Mouse (Mus musculus): ENCODE results near the gene Efhd2. TPM values are rescaled to one million over a fixed set of nuclear protein-coding genes. Genes with fewer than 3 reads are reported as not detected.

The Efhd2 gene
- polyA plus RNA-seq, 1 experiment from 2014 or later: 45.8 TPM

- no peaks in the 10 kb centered on the region for H3K36me3 ChIP-seq (replicated peaks)
- H3K27me3 ChIP-seq: peaks cover 24% of the 10 kb centered on the region
- no peak overlapping the region for H3K9ac ChIP-seq
- peaks cover 7% of the 10 kb centered on the region; the same call in 1 of the 2 replicates for H3K4me1 ChIP-seq (replicated peaks)
- ATAC-seq (ENCODE audit: insufficient read depth): no peak
- WGBS (ENCODE audit: insufficient replicate concordance): 32% methylated on average over 8 of the region's 8 CpGs
- H3K9me3 ChIP-seq (replicated peaks): no peaks in the 10 kb centered on the region
- no peak overlapping the region for H3K4me3 ChIP-seq (replicated peaks)
- no peak overlapping the region for H3K27ac ChIP-seq (replicated peaks)
- H3K4me2 ChIP-seq: no peak overlapping the region
These were observed 25.2 kb upstream of the Efhd2 start for GRCm38 (mm10) chr4:141899936-141900335.

GRCm38 (mm10) chr4:141898905-141899304, 24.2 kb upstream of the Efhd2 start:
- 57% methylated on average over 8 of the region's 8 CpGs for WGBS (ENCODE audit: insufficient replicate concordance)
- Histone ChIP-seq H3K9me3 (replicated peaks) (no peaks in the 10 kb centered on the region), H3K9ac (no peak overlapping the region), H3K27ac (replicated peaks) (no peak overlapping the region), H3K4me1 (replicated peaks) (peaks cover 7% of the 10 kb centered on the region; the same call in 1 of the 2 replicates), H3K36me3 (replicated peaks) (no peaks in the 10 kb centered on the region), H3K4me3 (replicated peaks) (no peak overlapping the region), H3K27me3 (peaks cover 20% of the 10 kb centered on the region), H3K4me2 (no peak overlapping the region)
- no peak for ATAC-seq (ENCODE audit: insufficient read depth)

- no peaks in the 10 kb centered on the region for H3K36me3 ChIP-seq (replicated peaks)
- no peak overlapping the region for H3K4me3 ChIP-seq (replicated peaks)
- peaks cover 20% of the 10 kb centered on the region for H3K27me3 ChIP-seq
- WGBS (ENCODE audit: insufficient replicate concordance): 62% methylated on average over 3 of the region's 3 CpGs
- ATAC-seq (ENCODE audit: insufficient read depth): no peak
- H3K4me2 ChIP-seq: no peak overlapping the region
- H3K4me1 ChIP-seq (replicated peaks): peaks cover 7% of the 10 kb centered on the region; the same call in 1 of the 2 replicates
- H3K9ac ChIP-seq: no peak overlapping the region
- no peaks in the 10 kb centered on the region for H3K9me3 ChIP-seq (replicated peaks)
- no peak overlapping the region for H3K27ac ChIP-seq (replicated peaks)
These were observed 23.1 kb upstream of the Efhd2 start for GRCm38 (mm10) chr4:141897838-141898237.

GRCm38 (mm10) chr4:141897225-141897624, 22.5 kb upstream of the Efhd2 start:
- Histone ChIP-seq H3K9me3 (replicated peaks) (no peaks in the 10 kb centered on the region), H3K36me3 (replicated peaks) (no peaks in the 10 kb centered on the region), H3K4me2 (no peak overlapping the region), H3K27me3 (peaks cover 20% of the 10 kb centered on the region), H3K9ac (no peak overlapping the region), H3K27ac (replicated peaks) (no peak overlapping the region), H3K4me3 (replicated peaks) (no peak overlapping the region), H3K4me1 (replicated peaks) (peaks cover 7% of the 10 kb centered on the region; the same call in 1 of the 2 replicates)
- ATAC-seq (ENCODE audit: insufficient read depth): no peak
- WGBS (ENCODE audit: insufficient replicate concordance): 68% methylated on average over 6 of the region's 6 CpGs

GRCm38 (mm10) chr4:141895772-141896171, 21.1 kb upstream of the Efhd2 start:
- no peak overlapping the region for H3K9ac ChIP-seq
- whole genome bisulfite sequencing (ENCODE audit: insufficient replicate concordance): 24% methylated on average over 12 of the region's 12 CpGs
- H3K27ac ChIP-seq (replicated peaks): no peak overlapping the region
- peaks cover 7% of the 10 kb centered on the region; the same call in 1 of the 2 replicates for H3K4me1 ChIP-seq (replicated peaks)
- H3K9me3 ChIP-seq (replicated peaks): no peaks in the 10 kb centered on the region
- no peak overlapping the region for H3K4me3 ChIP-seq (replicated peaks)
- H3K4me2 ChIP-seq: no peak overlapping the region
- peaks cover 20% of the 10 kb centered on the region for H3K27me3 ChIP-seq
- H3K36me3 ChIP-seq (replicated peaks): no peaks in the 10 kb centered on the region
- ATAC-seq (ENCODE audit: insufficient read depth): no peak

GRCm38 (mm10) chr4:141893157-141893784, 18.6 kb upstream of the Efhd2 start:
- H3K27ac ChIP-seq (replicated peaks): no peak overlapping the region
- no peak overlapping the region for H3K4me2 ChIP-seq
- H3K9me3 ChIP-seq (replicated peaks): no peaks in the 10 kb centered on the region
- peaks cover 13% of the 10 kb centered on the region; the same call in 1 of the 2 replicates for H3K27me3 ChIP-seq
- 70% methylated on average over 8 of the region's 8 CpGs for WGBS (ENCODE audit: insufficient replicate concordance)
- H3K4me1 ChIP-seq (replicated peaks): peaks cover 7% of the 10 kb centered on the region; the same call in 1 of the 2 replicates
- H3K9ac ChIP-seq: no peak overlapping the region
- H3K4me3 ChIP-seq (replicated peaks): no peak overlapping the region
- ATAC-seq (ENCODE audit: insufficient read depth): no peak
- no peaks in the 10 kb centered on the region for H3K36me3 ChIP-seq (replicated peaks)

GRCm38 (mm10) chr4:141886385-141886968, 11.8 kb upstream of the Efhd2 start:
- H3K4me1 ChIP-seq (replicated peaks): peaks cover 5% of the 10 kb centered on the region; the same call in 1 of the 2 replicates
- H3K27me3 ChIP-seq: peaks cover 7% of the 10 kb centered on the region; the same call in 1 of the 2 replicates
- H3K27ac ChIP-seq (replicated peaks): no peak overlapping the region
- H3K9me3 ChIP-seq (replicated peaks): no peaks in the 10 kb centered on the region
- 17% methylated on average over 6 of the region's 6 CpGs for WGBS (ENCODE audit: insufficient replicate concordance)
- no peak overlapping the region for H3K9ac ChIP-seq
- no peak overlapping the region for H3K4me2 ChIP-seq
- H3K36me3 ChIP-seq (replicated peaks): no peaks in the 10 kb centered on the region
- no peak overlapping the region for H3K4me3 ChIP-seq (replicated peaks)
- ATAC-seq (ENCODE audit: insufficient read depth): no peak

GRCm38 (mm10) chr4:141885451-141885850, 10.7 kb upstream of the Efhd2 start:
- Histone ChIP-seq H3K27me3 (peaks cover 11% of the 10 kb centered on the region; the same call in 1 of the 2 replicates), H3K9me3 (replicated peaks) (no peaks in the 10 kb centered on the region), H3K9ac (no peak overlapping the region), H3K4me3 (replicated peaks) (no peak overlapping the region), H3K4me1 (replicated peaks) (peaks cover 9% of the 10 kb centered on the region; the same call in 1 of the 2 replicates), H3K36me3 (replicated peaks) (no peaks in the 10 kb centered on the region), H3K27ac (replicated peaks) (no peak overlapping the region), H3K4me2 (no peak overlapping the region)
- WGBS (ENCODE audit: insufficient replicate concordance): 58% methylated on average over 9 of the region's 9 CpGs
- ATAC-seq (ENCODE audit: insufficient read depth): no peak

GRCm38 (mm10) chr4:141882858-141883257, 8.1 kb upstream of the Efhd2 start:
- no peak overlapping the region for H3K4me2 ChIP-seq
- H3K9me3 ChIP-seq (replicated peaks): no peaks in the 10 kb centered on the region
- H3K4me3 ChIP-seq (replicated peaks): no peak overlapping the region
- H3K9ac ChIP-seq: no peak overlapping the region
- peaks cover 9% of the 10 kb centered on the region; the same call in 1 of the 2 replicates for H3K4me1 ChIP-seq (replicated peaks)
- 64% methylated on average over 7 of the region's 7 CpGs for WGBS (ENCODE audit: insufficient replicate concordance)
- no peak overlapping the region for H3K27ac ChIP-seq (replicated peaks)
- ATAC-seq (ENCODE audit: insufficient read depth): no peak
- H3K36me3 ChIP-seq (replicated peaks): no peaks in the 10 kb centered on the region
- H3K27me3 ChIP-seq: peaks cover 35% of the 10 kb centered on the region

- Histone ChIP-seq H3K4me1 (replicated peaks) (peaks cover 9% of the 10 kb centered on the region; the same call in 1 of the 2 replicates), H3K36me3 (replicated peaks) (no peaks in the 10 kb centered on the region), H3K4me3 (replicated peaks) (no peak overlapping the region), H3K27me3 (peaks cover 44% of the 10 kb centered on the region), H3K9ac (no peak overlapping the region), H3K9me3 (replicated peaks) (no peaks in the 10 kb centered on the region), H3K4me2 (no peak overlapping the region), H3K27ac (replicated peaks) (no peak overlapping the region)
- no peak for ATAC-seq (ENCODE audit: insufficient read depth)
- 42% methylated on average over 5 of the region's 5 CpGs for WGBS (ENCODE audit: insufficient replicate concordance)
These were observed 7.2 kb upstream of the Efhd2 start for GRCm38 (mm10) chr4:141881950-141882349.

GRCm38 (mm10) chr4:141881289-141881914, 6.7 kb upstream of the Efhd2 start:
- Histone ChIP-seq H3K4me1 (replicated peaks) (peaks cover 11% of the 10 kb centered on the region), H3K4me3 (replicated peaks) (no peak overlapping the region), H3K27me3 (peaks cover 47% of the 10 kb centered on the region), H3K4me2 (no peak overlapping the region), H3K36me3 (replicated peaks) (no peaks in the 10 kb centered on the region), H3K9ac (no peak overlapping the region), H3K9me3 (replicated peaks) (no peaks in the 10 kb centered on the region), H3K27ac (replicated peaks) (no peak overlapping the region)
- 47% methylated on average over 10 of the region's 10 CpGs for WGBS (ENCODE audit: insufficient replicate concordance)
- ATAC-seq (ENCODE audit: insufficient read depth): no peak

Data from liver, embryonic 15.5 days (tissue).